Mouse (Mus musculus) cortical plate, adult 2 months (tissue): ENCODE measurements at regions not wholly inside any gene's neighbourhood (a gene's known extent, or its start where the extent isn't known, plus 50 kb on each side); places are given as distances from the start of the nearest gene placed in this dataset.

Experiments used
- H3K27ac ChIP-seq: fragments of 200-500 bp; 2 replicates; pipeline ENCODE4 v1.5.1; 2012; ENCODE audit warnings: low read length, control low read depth, inconsistent platforms; ENCODE audit not compliant: insufficient read depth
- H3K4me1 ChIP-seq: fragments of 200-500 bp; 2 replicates; pipeline ENCODE4 v1.6.1; 2011; ENCODE audit warnings: low read length; ENCODE audit not compliant: control insufficient read depth, insufficient read depth
- H3K4me3 ChIP-seq: fragments of 200-500 bp; 2 replicates; pipeline ENCODE4 v1.5.1; 2011; ENCODE audit warnings: mild to moderate bottlenecking, low read length, control low read depth; ENCODE audit not compliant: insufficient read depth
- CTCF ChIP-seq: fragments of 200-500 bp; IDR thresholded peaks from 2 replicates; pipeline ENCODE4 v1.5.1; 2011; ENCODE audit warnings: mild to moderate bottlenecking, control low read depth, low read length; ENCODE audit not compliant: insufficient read depth; ENCODE audit errors: extremely low read depth
- POLR2A ChIP-seq: fragments of 200-500 bp; IDR thresholded peaks from 2 replicates; pipeline ENCODE4 v1.6.1; 2011; ENCODE audit warnings: mild to moderate bottlenecking, low read length, control low read depth; ENCODE audit not compliant: insufficient read depth; ENCODE audit errors: extremely low read depth

GRCm38 (mm10) chr14:71276309-71276791 lies 676.7 kb upstream of the Fam160b2 start:
- TF ChIP-seq POLR2A (no peak), CTCF (no peak)
- H3K4me3 ChIP-seq, result no peak overlapping the region
- H3K27ac ChIP-seq, result no peak overlapping the region
- H3K4me1 ChIP-seq, result no peaks in the 10 kb centered on the region

- TF ChIP-seq POLR2A (no peak), CTCF (no peak)
- H3K4me3 ChIP-seq, result no peak overlapping the region
- H3K27ac ChIP-seq, result no peak overlapping the region
- no peaks in the 10 kb centered on the region for H3K4me1 ChIP-seq
Measured at GRCm38 (mm10) chr14:71272470-71272869, 672.8 kb upstream of the Fam160b2 start.

- Histone ChIP-seq H3K4me3 (no peak overlapping the region), H3K27ac (no peak overlapping the region), H3K4me1 (no peaks in the 10 kb centered on the region)
- TF ChIP-seq CTCF (no peak), POLR2A (no peak)
Measured at GRCm38 (mm10) chr14:71257650-71258049, 658.0 kb upstream of the Fam160b2 start.

GRCm38 (mm10) chr14:71254207-71254606 lies 654.6 kb upstream of the Fam160b2 start:
- Histone ChIP-seq H3K27ac (no peak overlapping the region), H3K4me3 (no peak overlapping the region), H3K4me1 (no peaks in the 10 kb centered on the region)
- no peak for TF ChIP-seq POLR2A
- no peak for TF ChIP-seq CTCF

GRCm38 (mm10) chr14:71252136-71252535 lies 652.5 kb upstream of the Fam160b2 start:
- Histone ChIP-seq H3K4me3 (no peak overlapping the region), H3K4me1 (no peaks in the 10 kb centered on the region), H3K27ac (no peak overlapping the region)
- no peak for TF ChIP-seq CTCF
- TF ChIP-seq POLR2A, result no peak

- H3K4me3 ChIP-seq, result no peak overlapping the region
- TF ChIP-seq POLR2A (no peak), CTCF (no peak)
- no peak overlapping the region for H3K27ac ChIP-seq
- no peaks in the 10 kb centered on the region for H3K4me1 ChIP-seq
Measured at GRCm38 (mm10) chr14:71251116-71251515, 651.5 kb upstream of the Fam160b2 start.

GRCm38 (mm10) chr14:71249387-71249965 lies 649.8 kb upstream of the Fam160b2 start:
- Histone ChIP-seq H3K27ac (no peak overlapping the region), H3K4me3 (no peak overlapping the region), H3K4me1 (no peaks in the 10 kb centered on the region)
- TF ChIP-seq POLR2A, result no peak
- TF ChIP-seq CTCF, result no peak

GRCm38 (mm10) chr14:71248534-71248933 lies 648.9 kb upstream of the Fam160b2 start:
- Histone ChIP-seq H3K4me1 (no peaks in the 10 kb centered on the region), H3K27ac (no peak overlapping the region), H3K4me3 (no peak overlapping the region)
- TF ChIP-seq CTCF, result no peak
- no peak for TF ChIP-seq POLR2A

- H3K27ac ChIP-seq, result no peak overlapping the region
- TF ChIP-seq CTCF, result no peak
- TF ChIP-seq POLR2A, result no peak
- H3K4me3 ChIP-seq, result no peak overlapping the region
- no peaks in the 10 kb centered on the region for H3K4me1 ChIP-seq
Measured at GRCm38 (mm10) chr14:71241655-71242390, 642.2 kb upstream of the Fam160b2 start.

GRCm38 (mm10) chr14:71236192-71236591 lies 636.6 kb upstream of the Fam160b2 start:
- no peak for TF ChIP-seq CTCF
- TF ChIP-seq POLR2A, result no peak
- Histone ChIP-seq H3K4me1 (no peaks in the 10 kb centered on the region), H3K4me3 (no peak overlapping the region), H3K27ac (no peak overlapping the region)

- no peak overlapping the region for H3K27ac ChIP-seq
- H3K4me1 ChIP-seq, result no peaks in the 10 kb centered on the region
- no peak overlapping the region for H3K4me3 ChIP-seq
- no peak for TF ChIP-seq CTCF
- TF ChIP-seq POLR2A, result no peak
Measured at GRCm38 (mm10) chr14:71234900-71235299, 635.3 kb upstream of the Fam160b2 start.
